Mouse (Mus musculus): ENCODE data around the gene Rbfox3. TPM values are rescaled to one million over a fixed set of nuclear protein-coding genes. Genes with fewer than 3 reads are reported as not detected.

The Rbfox3 gene
- polyA plus RNA-seq, 1 experiment from 2014 or later, result 54.9 TPM

DNA sequence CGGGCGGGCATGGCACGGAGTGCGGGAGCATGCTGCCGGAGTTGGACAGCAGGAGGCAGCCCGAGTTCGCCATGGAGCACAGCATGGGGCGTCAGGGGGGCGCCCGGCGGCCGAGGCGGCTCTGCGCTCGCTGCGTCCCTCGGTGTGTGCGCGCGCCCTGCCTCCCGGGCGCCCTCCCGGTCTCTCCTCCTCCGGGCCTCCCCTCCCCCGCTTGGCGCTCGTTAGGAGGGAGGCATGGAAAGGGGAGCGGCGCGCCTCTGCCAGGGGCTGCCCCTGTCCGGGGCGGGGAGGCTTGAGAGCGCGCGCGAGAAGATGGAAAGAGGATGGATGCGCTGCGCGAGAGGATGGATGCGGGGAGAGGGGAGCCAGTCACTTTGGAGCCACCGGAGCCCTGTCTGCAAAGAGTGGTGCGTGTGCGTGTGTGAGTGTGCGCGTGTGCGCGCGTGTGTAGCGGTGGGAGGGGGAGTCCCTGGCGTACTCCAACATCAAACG is 341.8 kb downstream of the Rbfox3 start:
- Histone ChIP-seq H3K27ac (ENCODE audit: low read length) (no peak overlapping the region), H3K36me3 (ENCODE audit: control insufficient read depth, insufficient read depth, low read length) (no peaks in the 10 kb centered on the region), H3K27me3 (ENCODE audit: control insufficient read depth, insufficient read depth, low read depth, low read length) (peaks cover 46% of the 10 kb centered on the region), H3K4me1 (ENCODE audit: control insufficient read depth, insufficient read depth, low read length) (peaks cover 17% of the 10 kb centered on the region), H3K9me3 (replicated peaks; ENCODE audit: control insufficient read depth, low read length, poor library complexity, severe bottlenecking) (no peaks in the 10 kb centered on the region), H3K4me3 (ENCODE audit: low read depth, low read length) (peak overlapping the region; percentile 59), H3K4me2 (ENCODE audit: low read length) (peak overlapping the region; percentile 99), H3K9ac (ENCODE audit: low read depth, low read length) (peak overlapping the region; percentile 67)
- under 1% methylated on average over 36 of the region's 51 CpGs for WGBS
- ATAC-seq, result peak; percentile 37

- no peak overlapping the region for H3K27ac ChIP-seq (ENCODE audit: low read length)
- H3K36me3 ChIP-seq (ENCODE audit: control insufficient read depth, insufficient read depth, low read length), result no peaks in the 10 kb centered on the region
- peaks cover 2% of the 10 kb centered on the region for H3K4me1 ChIP-seq (ENCODE audit: control insufficient read depth, insufficient read depth, low read length)
- ATAC-seq, result no peak
- H3K4me3 ChIP-seq (ENCODE audit: low read depth, low read length), result no peak overlapping the region
- no peak overlapping the region for H3K4me2 ChIP-seq (ENCODE audit: low read length)
- no peak overlapping the region for H3K9ac ChIP-seq (ENCODE audit: low read depth, low read length)
- WGBS, result 86% methylated on average over 5 of the region's 5 CpGs
- no peaks in the 10 kb centered on the region for H3K9me3 ChIP-seq (replicated peaks; ENCODE audit: control insufficient read depth, low read length, poor library complexity, severe bottlenecking)
- H3K27me3 ChIP-seq (ENCODE audit: control insufficient read depth, insufficient read depth, low read depth, low read length), result peaks cover 13% of the 10 kb centered on the region
Observed at GRCm38 (mm10) chr11:118563877-118564276, 347.5 kb downstream of the Rbfox3 start.

GRCm38 (mm10) chr11:118562847-118563246 is 348.6 kb downstream of the Rbfox3 start:
- WGBS, result 80% methylated on average over 4 of the region's 4 CpGs
- Histone ChIP-seq H3K4me1 (ENCODE audit: control insufficient read depth, insufficient read depth, low read length) (no peaks in the 10 kb centered on the region), H3K4me3 (ENCODE audit: low read depth, low read length) (no peak overlapping the region), H3K4me2 (ENCODE audit: low read length) (no peak overlapping the region), H3K9ac (ENCODE audit: low read depth, low read length) (no peak overlapping the region), H3K36me3 (ENCODE audit: control insufficient read depth, insufficient read depth, low read length) (no peaks in the 10 kb centered on the region), H3K27me3 (ENCODE audit: control insufficient read depth, insufficient read depth, low read depth, low read length) (peaks cover 4% of the 10 kb centered on the region), H3K9me3 (replicated peaks; ENCODE audit: control insufficient read depth, low read length, poor library complexity, severe bottlenecking) (no peaks in the 10 kb centered on the region), H3K27ac (ENCODE audit: low read length) (no peak overlapping the region)
- no peak for ATAC-seq

DNA sequence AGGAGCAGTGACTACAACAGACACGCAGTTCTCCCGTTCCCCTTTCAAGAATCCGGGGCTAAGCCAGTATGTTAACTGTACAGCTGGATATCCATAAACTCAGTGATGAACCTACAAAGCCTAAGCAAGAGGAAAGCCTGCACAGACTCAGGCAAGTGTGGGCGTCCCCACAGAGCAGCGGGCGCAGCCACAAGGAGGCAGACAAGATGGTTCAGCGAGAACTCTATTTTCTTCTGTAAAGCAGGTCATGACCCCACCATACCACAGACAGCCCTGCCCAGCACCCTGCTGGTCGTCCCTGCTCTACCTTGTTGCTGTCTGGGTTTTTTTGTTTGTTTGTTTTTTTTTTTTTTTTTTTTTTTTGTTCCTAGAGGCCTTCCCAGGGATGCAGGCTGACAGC is 353.2 kb downstream of the Rbfox3 start:
- ATAC-seq, result no peak
- no peaks in the 10 kb centered on the region for H3K36me3 ChIP-seq (ENCODE audit: control insufficient read depth, insufficient read depth, low read length)
- 65% methylated on average over 8 of the region's 8 CpGs for WGBS
- H3K27me3 ChIP-seq (ENCODE audit: control insufficient read depth, insufficient read depth, low read depth, low read length), result no peaks in the 10 kb centered on the region; the same call in 1 of the 2 replicates
- no peak overlapping the region for H3K27ac ChIP-seq (ENCODE audit: low read length)
- H3K9me3 ChIP-seq (replicated peaks; ENCODE audit: control insufficient read depth, low read length, poor library complexity, severe bottlenecking), result no peaks in the 10 kb centered on the region
- no peak overlapping the region for H3K4me3 ChIP-seq (ENCODE audit: low read depth, low read length)
- no peak overlapping the region for H3K9ac ChIP-seq (ENCODE audit: low read depth, low read length)
- peaks cover 14% of the 10 kb centered on the region for H3K4me1 ChIP-seq (ENCODE audit: control insufficient read depth, insufficient read depth, low read length)
- H3K4me2 ChIP-seq (ENCODE audit: low read length), result no peak overlapping the region

GRCm38 (mm10) chr11:118555631-118556030 is 355.8 kb downstream of the Rbfox3 start:
- Histone ChIP-seq H3K9me3 (replicated peaks; ENCODE audit: control insufficient read depth, low read length, poor library complexity, severe bottlenecking) (no peaks in the 10 kb centered on the region), H3K27ac (ENCODE audit: low read length) (no peak overlapping the region), H3K27me3 (ENCODE audit: control insufficient read depth, insufficient read depth, low read depth, low read length) (no peaks in the 10 kb centered on the region; the same call in 1 of the 2 replicates), H3K36me3 (ENCODE audit: control insufficient read depth, insufficient read depth, low read length) (no peaks in the 10 kb centered on the region), H3K4me3 (ENCODE audit: low read depth, low read length) (no peak overlapping the region), H3K4me1 (ENCODE audit: control insufficient read depth, insufficient read depth, low read length) (peaks cover 23% of the 10 kb centered on the region), H3K4me2 (ENCODE audit: low read length) (no peak overlapping the region), H3K9ac (ENCODE audit: low read depth, low read length) (no peak overlapping the region)
- 76% methylated on average over 5 of the region's 5 CpGs for WGBS
- ATAC-seq, result no peak

DNA sequence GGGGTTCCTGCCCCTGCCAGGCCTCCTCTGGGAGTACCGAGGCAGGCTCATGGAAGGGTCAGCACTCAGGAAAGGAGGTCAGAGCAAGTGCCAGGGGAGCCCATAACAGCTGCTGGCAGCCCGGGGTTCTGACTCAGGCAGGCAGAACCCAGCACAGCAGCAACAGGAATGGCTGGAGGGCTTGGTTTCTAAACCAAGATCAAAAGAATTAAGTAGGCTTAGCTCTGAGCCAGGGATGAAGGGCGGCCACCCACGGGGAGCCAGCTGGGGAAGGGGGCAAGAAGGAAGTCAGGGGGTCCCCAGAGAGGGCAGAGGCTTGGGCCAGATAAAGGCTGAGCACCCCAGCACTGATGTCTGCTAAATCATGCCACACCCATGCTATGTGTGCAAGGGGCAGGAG is 356.9 kb downstream of the Rbfox3 start:
- Histone ChIP-seq H3K36me3 (ENCODE audit: control insufficient read depth, insufficient read depth, low read length) (no peaks in the 10 kb centered on the region), H3K27me3 (ENCODE audit: control insufficient read depth, insufficient read depth, low read depth, low read length) (no peaks in the 10 kb centered on the region; the same call in 1 of the 2 replicates), H3K27ac (ENCODE audit: low read length) (no peak overlapping the region), H3K4me3 (ENCODE audit: low read depth, low read length) (no peak overlapping the region), H3K4me2 (ENCODE audit: low read length) (no peak overlapping the region), H3K9me3 (replicated peaks; ENCODE audit: control insufficient read depth, low read length, poor library complexity, severe bottlenecking) (no peaks in the 10 kb centered on the region), H3K4me1 (ENCODE audit: control insufficient read depth, insufficient read depth, low read length) (peaks cover 27% of the 10 kb centered on the region), H3K9ac (ENCODE audit: low read depth, low read length) (no peak overlapping the region)
- WGBS, result 3% methylated on average over 4 of the region's 4 CpGs
- ATAC-seq, result no peak

- H3K9ac ChIP-seq (ENCODE audit: low read depth, low read length), result no peak overlapping the region
- peaks cover 27% of the 10 kb centered on the region for H3K4me1 ChIP-seq (ENCODE audit: control insufficient read depth, insufficient read depth, low read length)
- H3K4me3 ChIP-seq (ENCODE audit: low read depth, low read length), result no peak overlapping the region
- no peak overlapping the region for H3K27ac ChIP-seq (ENCODE audit: low read length)
- 24% methylated on average over 4 of the region's 4 CpGs for WGBS
- ATAC-seq, result no peak
- H3K36me3 ChIP-seq (ENCODE audit: control insufficient read depth, insufficient read depth, low read length), result no peaks in the 10 kb centered on the region
- no peaks in the 10 kb centered on the region for H3K27me3 ChIP-seq (ENCODE audit: control insufficient read depth, insufficient read depth, low read depth, low read length)
- no peak overlapping the region for H3K4me2 ChIP-seq (ENCODE audit: low read length)
- no peaks in the 10 kb centered on the region for H3K9me3 ChIP-seq (replicated peaks; ENCODE audit: control insufficient read depth, low read length, poor library complexity, severe bottlenecking)
Observed at GRCm38 (mm10) chr11:118553926-118554325, 357.5 kb downstream of the Rbfox3 start.

DNA sequence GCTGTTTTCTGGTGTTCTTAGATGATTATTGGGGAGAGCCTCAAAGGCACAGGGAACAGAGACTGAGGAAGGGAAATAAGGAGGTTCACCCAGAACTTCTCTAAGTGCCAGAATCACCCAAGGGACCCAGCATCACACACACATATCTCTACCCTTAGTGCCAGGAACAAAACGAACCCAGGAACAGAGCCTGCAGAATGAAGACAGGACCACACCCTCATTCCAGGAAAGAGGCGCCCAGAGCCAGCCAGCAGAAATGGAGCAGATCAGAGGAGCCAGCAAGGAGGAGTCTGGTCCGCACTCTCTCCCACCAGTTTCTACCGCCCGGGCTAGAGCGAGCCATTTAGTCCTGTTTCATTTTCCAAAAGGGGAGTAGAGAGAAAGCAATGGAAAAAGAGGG is 358.4 kb downstream of the Rbfox3 start:
- Histone ChIP-seq H3K4me1 (ENCODE audit: control insufficient read depth, insufficient read depth, low read length) (peaks cover 27% of the 10 kb centered on the region), H3K9me3 (replicated peaks; ENCODE audit: control insufficient read depth, low read length, poor library complexity, severe bottlenecking) (no peaks in the 10 kb centered on the region), H3K36me3 (ENCODE audit: control insufficient read depth, insufficient read depth, low read length) (no peaks in the 10 kb centered on the region), H3K27ac (ENCODE audit: low read length) (no peak overlapping the region), H3K4me3 (ENCODE audit: low read depth, low read length) (no peak overlapping the region), H3K9ac (ENCODE audit: low read depth, low read length) (no peak overlapping the region), H3K4me2 (ENCODE audit: low read length) (no peak overlapping the region), H3K27me3 (ENCODE audit: control insufficient read depth, insufficient read depth, low read depth, low read length) (no peaks in the 10 kb centered on the region)
- no peak for ATAC-seq
- 50% methylated on average over 6 of the region's 6 CpGs for WGBS

GRCm38 (mm10) chr11:118552478-118552877 is 358.9 kb downstream of the Rbfox3 start:
- WGBS, result 52% methylated on average over 3 of the region's 4 CpGs
- Histone ChIP-seq H3K4me2 (ENCODE audit: low read length) (no peak overlapping the region), H3K27me3 (ENCODE audit: control insufficient read depth, insufficient read depth, low read depth, low read length) (no peaks in the 10 kb centered on the region)

More at GRCm38 (mm10) chr11:118552478-118552877, 358.9 kb downstream of the Rbfox3 start:
- Histone ChIP-seq H3K36me3 (ENCODE audit: control insufficient read depth, insufficient read depth, low read length) (no peaks in the 10 kb centered on the region), H3K27ac (ENCODE audit: low read length) (no peak overlapping the region), H3K4me1 (ENCODE audit: control insufficient read depth, insufficient read depth, low read length) (peaks cover 27% of the 10 kb centered on the region), H3K9me3 (replicated peaks; ENCODE audit: control insufficient read depth, low read length, poor library complexity, severe bottlenecking) (no peaks in the 10 kb centered on the region), H3K9ac (ENCODE audit: low read depth, low read length) (no peak overlapping the region), H3K4me3 (ENCODE audit: low read depth, low read length) (no peak overlapping the region)
- no peak for ATAC-seq
